Mouse (Mus musculus): ENCODE measurements at regions not wholly inside any gene's neighbourhood (a gene's known extent, or its start where the extent isn't known, plus 50 kb on each side); places are given as distances from the start of the nearest gene placed in this dataset.
A peak's percentile ranks its signal among the peaks of the same experiment; 100 is the strongest.

GRCm38 (mm10) chr16:97293273-97293672, 63.3 kb upstream of the Bace2 start:
- H3K9me3 ChIP-seq (ENCODE audit: control insufficient read depth, low read length): no peaks in the 10 kb centered on the region
- no peak overlapping the region for H3K4me2 ChIP-seq (ENCODE audit: low read depth)
- H3K27ac ChIP-seq: no peak overlapping the region
- WGBS (ENCODE audit: insufficient replicate concordance): 0% methylated on average over 4 of the region's 4 CpGs
- TF ChIP-seq CTCF (IDR thresholded peaks at IDR 0.05; ENCODE audit: low read depth) (peak; percentile 79), EP300 (IDR thresholded peaks at IDR 0.05; ENCODE audit: low read depth) (no peak)
- DNase-seq (ENCODE audit: low read depth in 3 of 3, low spot score in 3 of 3) (peak; percentile 12 to 27 (median 24)), ATAC-seq (ENCODE audit: insufficient read depth) (no peak)
- peaks cover 0 to 2% of the 10 kb centered on the region in 2 experiments; a peak in 1 of 4 replicates for H3K4me1 ChIP-seq (replicated peaks; ENCODE audit: control insufficient read depth in 2 of 2, insufficient read depth in 2 of 2, low read length in 1 of 2)
- no peaks in the 10 kb centered on the region for H3K27me3 ChIP-seq (ENCODE audit: control insufficient read depth, insufficient read depth, low read length)
- H3K36me3 ChIP-seq (replicated peaks; ENCODE audit: control insufficient read depth, insufficient read depth, low read depth): no peaks in the 10 kb centered on the region
- no peak overlapping the region for H3K4me3 ChIP-seq (ENCODE audit: insufficient read depth in 1 of 2, low read depth in 2 of 2, low read length in 2 of 2)
- no peak overlapping the region for H3K9ac ChIP-seq (replicated peaks)

GRCm38 (mm10) chr16:97297140-97297539, 59.4 kb upstream of the Bace2 start:
- WGBS (ENCODE audit: insufficient replicate concordance): 62% methylated on average over 3 of the region's 3 CpGs
- H3K4me3 ChIP-seq (ENCODE audit: insufficient read depth in 1 of 2, low read depth in 2 of 2, low read length in 2 of 2): no peak overlapping the region

GRCm38 (mm10) chr16:97304156-97304735, 52.3 kb upstream of the Bace2 start:
- no peak for ATAC-seq (ENCODE audit: insufficient read depth)
- TF ChIP-seq CTCF (IDR thresholded peaks at IDR 0.05; ENCODE audit: low read depth) (no peak), EP300 (IDR thresholded peaks at IDR 0.05; ENCODE audit: low read depth) (no peak)
- H3K27me3 ChIP-seq (ENCODE audit: control insufficient read depth, insufficient read depth, low read length): no peaks in the 10 kb centered on the region
- no peaks in the 10 kb centered on the region for H3K9me3 ChIP-seq (ENCODE audit: control insufficient read depth, low read length)
- H3K36me3 ChIP-seq (replicated peaks; ENCODE audit: control insufficient read depth, insufficient read depth, low read depth): no peaks in the 10 kb centered on the region
- no peak overlapping the region for H3K4me2 ChIP-seq (ENCODE audit: low read depth)
- no peak overlapping the region for H3K27ac ChIP-seq
- no peak for DNase-seq (ENCODE audit: low read depth in 3 of 3, low spot score in 3 of 3)
- H3K9ac ChIP-seq (replicated peaks): no peak overlapping the region
- H3K4me1 ChIP-seq (replicated peaks; ENCODE audit: control insufficient read depth in 2 of 2, insufficient read depth in 2 of 2, low read length in 1 of 2): no peaks in the 10 kb centered on the region
- H3K4me3 ChIP-seq (ENCODE audit: insufficient read depth in 1 of 2, low read depth in 2 of 2, low read length in 2 of 2): no peak overlapping the region
- WGBS (ENCODE audit: insufficient replicate concordance): 58% methylated on average over 5 of the region's 5 CpGs

More at GRCm38 (mm10) chr16:97297140-97297539, 59.4 kb upstream of the Bace2 start:
- H3K9me3 ChIP-seq (ENCODE audit: control insufficient read depth, low read length): no peaks in the 10 kb centered on the region
- no peaks in the 10 kb centered on the region for H3K36me3 ChIP-seq (replicated peaks; ENCODE audit: control insufficient read depth, insufficient read depth, low read depth)
- H3K9ac ChIP-seq (replicated peaks): no peak overlapping the region
- no peak overlapping the region for H3K4me2 ChIP-seq (ENCODE audit: low read depth)
- TF ChIP-seq EP300 (IDR thresholded peaks at IDR 0.05; ENCODE audit: low read depth) (no peak), CTCF (IDR thresholded peaks at IDR 0.05; ENCODE audit: low read depth) (no peak)
- 0 out of 4 replicates have a peak, but pooled peaks cover 0 to 2% of the 10 kb centered on the region in 2 experiments for H3K4me1 ChIP-seq (replicated peaks; ENCODE audit: control insufficient read depth in 2 of 2, insufficient read depth in 2 of 2, low read length in 1 of 2)
- DNase-seq (ENCODE audit: low read depth in 3 of 3, low spot score in 3 of 3): no peak
- no peak for ATAC-seq (ENCODE audit: insufficient read depth)
- no peaks in the 10 kb centered on the region for H3K27me3 ChIP-seq (ENCODE audit: control insufficient read depth, insufficient read depth, low read length)
- no peak overlapping the region for H3K27ac ChIP-seq
